Mouse (Mus musculus) forebrain, embryonic 16.5 days (tissue): ENCODE data around the gene Epb41l3. TPM values are rescaled to one million over a fixed set of nuclear protein-coding genes. Genes with fewer than 3 reads are reported as not detected.

Source experiments
- ATAC-seq: fragments of 200-750 bp; cut with Nextera tagmentation; 2 replicates; pipeline ENCODE4 v1.8.0; 2017; ENCODE audit warnings: mild to moderate bottlenecking, moderate library complexity
- H3K27ac ChIP-seq: fragments of 300-500 bp; sonication (generic); 2 replicates; pipeline ENCODE4 v1.5.1; 2014; ENCODE audit warnings: low read length, control low read depth
- H3K27me3 ChIP-seq: fragments of 300-500 bp; sonication (generic); replicated peaks from 2 replicates; pipeline ENCODE4 v1.6.1; 2014; ENCODE audit warnings: low read length; ENCODE audit not compliant: control insufficient read depth, insufficient read depth
- H3K36me3 ChIP-seq: fragments of 300-500 bp; sonication (generic); 2 replicates; pipeline ENCODE4 v1.6.1; 2014; ENCODE audit not compliant: control insufficient read depth, insufficient read depth
- H3K4me1 ChIP-seq: fragments of 300-500 bp; sonication (generic); replicated peaks from 2 replicates; pipeline ENCODE4 v1.6.1; 2014; ENCODE audit warnings: low read length; ENCODE audit not compliant: control insufficient read depth, insufficient read depth
- H3K4me2 ChIP-seq: fragments of 300-500 bp; sonication (generic); 2 replicates; pipeline ENCODE4 v1.6.1; 2014; ENCODE audit warnings: mild to moderate bottlenecking, low read length, control low read depth
- H3K4me3 ChIP-seq: fragments of 300-500 bp; sonication (generic); replicated peaks from 2 replicates; pipeline ENCODE4 v1.5.1; 2014; ENCODE audit warnings: mild to moderate bottlenecking, low read length, control low read depth
- H3K9ac ChIP-seq: fragments of 300-500 bp; sonication (generic); replicated peaks from 2 replicates; pipeline ENCODE4 v1.6.1; 2014; ENCODE audit warnings: low read depth, low read length, control low read depth
- H3K9me3 ChIP-seq: fragments of 300-500 bp; sonication (generic); 2 replicates; pipeline ENCODE4 v1.6.1; 2016; ENCODE audit warnings: low read length; ENCODE audit not compliant: control insufficient read depth
- WGBS: fragments of 180-500 bp; shearing (Covaris S2); extraction: QIAGEN DNeasy Blood & Tissue Kit; methylation state at CpG from one replicate; pipeline ENCODE4 v1.1.7; 2014; 5-methylcytosine and 5-hydroxymethylcytosine counted together
- polyA plus RNA-seq: library from polyadenylated mRNA; unstranded; fragments of >200 nt; fragmentation: Nextera tagmentation; extraction: Ambion mirVana; gene quantifications from 2 replicates; pipeline ENCODE4 v1.2.1, GENCODE M21; 2015

Epb41l3 gene
- polyA plus RNA-seq, 1 experiment from 2014 or later = 84.2 TPM

- no peak for ATAC-seq
- no peaks in the 10 kb centered on the region for H3K36me3 ChIP-seq
- H3K4me3 ChIP-seq = no peak overlapping the region
- no peaks in the 10 kb centered on the region for H3K9me3 ChIP-seq
- H3K27me3 ChIP-seq = no peaks in the 10 kb centered on the region
- H3K4me1 ChIP-seq = no peaks in the 10 kb centered on the region
- H3K4me2 ChIP-seq = no peak overlapping the region
- 56% methylated on average over 5 of the region's 5 CpGs for WGBS
- no peak overlapping the region for H3K9ac ChIP-seq
- H3K27ac ChIP-seq = no peak overlapping the region
Observed at GRCm38 (mm10) chr17:69127981-69128380, 52.5 kb downstream of the Epb41l3 start.

GRCm38 (mm10) chr17:69129434-69129833, 54.0 kb downstream of the Epb41l3 start:
- H3K4me1 ChIP-seq = no peaks in the 10 kb centered on the region
- no peak overlapping the region for H3K4me3 ChIP-seq
- no peaks in the 10 kb centered on the region for H3K27me3 ChIP-seq
- 28% methylated on average over 6 of the region's 6 CpGs for WGBS
- H3K27ac ChIP-seq = no peak overlapping the region
- ATAC-seq = no peak
- H3K9me3 ChIP-seq = no peaks in the 10 kb centered on the region
- no peaks in the 10 kb centered on the region for H3K36me3 ChIP-seq
- H3K9ac ChIP-seq = no peak overlapping the region
- H3K4me2 ChIP-seq = no peak overlapping the region

GRCm38 (mm10) chr17:69143017-69143416, 67.5 kb downstream of the Epb41l3 start:
- 77% methylated on average over 3 of the region's 3 CpGs for WGBS
- no peaks in the 10 kb centered on the region for H3K4me1 ChIP-seq
- H3K9me3 ChIP-seq = no peaks in the 10 kb centered on the region
- ATAC-seq = no peak
- H3K4me2 ChIP-seq = no peak overlapping the region
- H3K27ac ChIP-seq = no peak overlapping the region
- H3K9ac ChIP-seq = no peak overlapping the region
- no peaks in the 10 kb centered on the region for H3K27me3 ChIP-seq
- H3K4me3 ChIP-seq = no peak overlapping the region
- no peaks in the 10 kb centered on the region for H3K36me3 ChIP-seq

- Histone ChIP-seq H3K9me3 (no peaks in the 10 kb centered on the region), H3K4me1 (no peaks in the 10 kb centered on the region), H3K36me3 (no peaks in the 10 kb centered on the region), H3K4me3 (no peak overlapping the region), H3K27me3 (no peaks in the 10 kb centered on the region), H3K4me2 (no peak overlapping the region), H3K27ac (no peak overlapping the region), H3K9ac (no peak overlapping the region)
- ATAC-seq = no peak
Observed at GRCm38 (mm10) chr17:69150826-69151225, 75.3 kb downstream of the Epb41l3 start.

- WGBS = 39% methylated on average over 3 of the region's 3 CpGs
- H3K9ac ChIP-seq = no peak overlapping the region
- no peaks in the 10 kb centered on the region for H3K9me3 ChIP-seq
- no peaks in the 10 kb centered on the region for H3K36me3 ChIP-seq
- no peak overlapping the region for H3K27ac ChIP-seq
- H3K4me3 ChIP-seq = no peak overlapping the region
- no peak overlapping the region for H3K4me2 ChIP-seq
- H3K27me3 ChIP-seq = no peaks in the 10 kb centered on the region
- ATAC-seq = no peak
- H3K4me1 ChIP-seq = no peaks in the 10 kb centered on the region
Observed at GRCm38 (mm10) chr17:69151281-69151680, 75.8 kb downstream of the Epb41l3 start.

- 70% methylated on average over 8 of the region's 8 CpGs for WGBS
- Histone ChIP-seq H3K9ac (no peak overlapping the region), H3K27me3 (no peaks in the 10 kb centered on the region), H3K4me3 (no peak overlapping the region), H3K36me3 (no peaks in the 10 kb centered on the region), H3K4me2 (no peak overlapping the region), H3K27ac (no peak overlapping the region), H3K4me1 (peaks cover 8% of the 10 kb centered on the region), H3K9me3 (no peaks in the 10 kb centered on the region)
- no peak for ATAC-seq
Observed at GRCm38 (mm10) chr17:69155034-69155433, 79.6 kb downstream of the Epb41l3 start.

GRCm38 (mm10) chr17:69156522-69157100, 81.1 kb downstream of the Epb41l3 start:
- Histone ChIP-seq H3K9me3 (no peaks in the 10 kb centered on the region), H3K4me1 (peaks cover 12% of the 10 kb centered on the region), H3K36me3 (no peaks in the 10 kb centered on the region), H3K4me2 (peak overlapping the region; percentile 70), H3K27me3 (no peaks in the 10 kb centered on the region), H3K27ac (peak overlapping the region; percentile 70), H3K9ac (peak overlapping the region; percentile 94), H3K4me3 (peak overlapping the region; percentile 83)
- under 1% methylated on average over 56 of the region's 58 CpGs for WGBS
- peak; percentile 86 for ATAC-seq

GRCm38 (mm10) chr17:69157101-69157808, 81.8 kb downstream of the Epb41l3 start:
- Histone ChIP-seq H3K4me2 (peak overlapping the region; percentile 70), H3K36me3 (no peaks in the 10 kb centered on the region), H3K27ac (peak overlapping the region; percentile 70), H3K27me3 (no peaks in the 10 kb centered on the region), H3K4me3 (peak overlapping the region; percentile 83), H3K9ac (peak overlapping the region; percentile 94), H3K9me3 (no peaks in the 10 kb centered on the region), H3K4me1 (peaks cover 12% of the 10 kb centered on the region)
- under 1% methylated on average over 66 of the region's 66 CpGs for WGBS
- peak; percentile 69 for ATAC-seq

- H3K4me3 ChIP-seq = peak overlapping the region; percentile 83
- WGBS = 5% methylated on average over 11 of the region's 11 CpGs
- no peaks in the 10 kb centered on the region for H3K27me3 ChIP-seq
- H3K36me3 ChIP-seq = no peaks in the 10 kb centered on the region
- peak overlapping the region; percentile 70 for H3K4me2 ChIP-seq
- H3K9ac ChIP-seq = peak overlapping the region; percentile 94
- no peak for ATAC-seq
- no peaks in the 10 kb centered on the region for H3K9me3 ChIP-seq
- H3K4me1 ChIP-seq = peaks cover 12% of the 10 kb centered on the region
- no peak overlapping the region for H3K27ac ChIP-seq
Observed at GRCm38 (mm10) chr17:69157809-69158185, 82.3 kb downstream of the Epb41l3 start.
